Mouse (Mus musculus): ENCODE measurements at regions not wholly inside any gene's neighbourhood (a gene's known extent, or its start where the extent isn't known, plus 50 kb on each side); places are given as distances from the start of the nearest gene placed in this dataset.

GRCm38 (mm10) chr2:166234579-166235212 is 79.2 kb upstream of the Sulf2 start:
- DNase-seq (ENCODE audit: low spot score), result no peak

DNA sequence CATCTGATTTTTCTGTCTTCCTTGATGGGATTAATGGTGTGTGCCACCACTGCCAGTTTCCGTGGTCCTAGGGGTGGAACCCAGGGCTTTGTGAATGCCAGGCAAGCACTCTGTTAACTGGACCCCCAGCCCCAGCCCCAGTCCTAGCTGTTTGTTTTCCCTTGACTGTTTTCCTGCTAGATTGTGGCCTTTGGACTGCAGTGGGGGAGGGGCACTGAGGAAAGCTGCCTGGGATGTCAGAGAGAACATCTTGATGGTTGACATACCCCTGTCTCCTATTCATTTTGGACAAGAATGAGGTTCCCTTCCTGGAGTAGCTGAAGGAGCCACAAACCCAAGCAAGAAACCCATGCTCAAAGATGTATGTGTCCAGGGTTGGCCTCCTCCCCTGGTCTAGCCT is 77.8 kb upstream of the Sulf2 start:
- no peak for DNase-seq (ENCODE audit: low spot score)

DNA sequence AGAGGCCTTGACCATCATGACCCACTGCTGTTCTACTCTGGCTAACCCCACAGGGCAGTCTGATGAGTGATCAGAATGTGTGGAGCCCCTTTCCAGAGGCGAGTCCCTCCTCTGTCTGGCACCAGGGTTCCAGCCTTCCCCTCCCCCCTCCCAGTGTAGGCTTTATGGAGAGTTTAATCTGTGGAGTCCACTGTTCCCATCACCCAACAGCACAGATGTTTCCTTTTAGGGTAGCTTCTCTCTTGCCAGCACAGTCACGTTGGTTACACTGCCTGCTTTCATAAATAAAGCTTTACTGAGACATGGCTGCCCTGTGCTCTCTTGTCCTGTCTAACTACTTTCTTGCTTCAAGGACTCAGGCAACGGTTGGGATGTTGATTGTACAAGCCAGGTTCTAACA is 76.9 kb upstream of the Sulf2 start:
- DNase-seq (ENCODE audit: low spot score), result no peak

GRCm38 (mm10) chr2:166230617-166231016 is 75.2 kb upstream of the Sulf2 start:
- no peak for DNase-seq (ENCODE audit: low spot score)

DNA sequence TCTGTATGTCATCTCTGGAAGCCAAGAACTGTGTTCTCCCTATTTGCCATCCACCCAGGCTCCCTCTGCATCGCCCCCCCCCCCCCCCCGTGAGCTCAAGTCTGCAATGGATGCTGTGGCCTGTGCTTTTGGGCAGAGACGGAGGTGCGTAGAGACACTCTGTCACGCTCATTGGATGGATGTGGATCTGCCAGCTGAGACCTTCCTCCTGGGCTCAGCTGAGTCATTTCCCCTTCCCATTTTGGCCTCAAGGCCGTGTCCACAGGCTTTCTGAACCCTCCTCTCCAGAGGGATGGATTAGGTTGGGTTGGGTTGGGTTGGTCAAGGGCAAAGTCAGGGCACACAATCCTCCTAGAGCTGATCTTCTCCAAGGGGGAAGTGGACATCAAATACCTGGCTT is 72.9 kb upstream of the Sulf2 start:
- no peak for DNase-seq (ENCODE audit: low spot score)

GRCm38 (mm10) chr2:166227496-166227895 is 72.0 kb upstream of the Sulf2 start:
- no peak for DNase-seq (ENCODE audit: low spot score)

DNA sequence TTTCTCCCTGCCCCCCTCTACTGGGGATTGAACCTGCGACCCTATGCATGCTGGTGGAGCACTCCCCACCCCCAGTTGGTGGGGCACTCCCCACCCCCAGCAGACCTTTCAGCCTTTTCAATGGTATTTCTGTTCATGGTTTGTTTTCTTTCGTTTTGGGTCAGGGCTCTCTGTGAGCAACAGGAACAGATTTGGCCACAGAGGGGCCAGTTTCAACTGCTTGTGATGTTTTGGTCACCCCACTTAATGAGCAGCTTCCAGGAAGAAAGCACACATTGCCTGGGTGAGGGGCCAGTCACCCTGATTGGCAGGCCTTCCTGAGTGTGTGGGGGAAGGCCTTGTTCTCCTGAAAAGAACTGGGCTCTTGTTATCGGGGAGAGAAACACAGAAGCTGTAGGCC is 71.5 kb upstream of the Sulf2 start:
- no peak for DNase-seq (ENCODE audit: low spot score)

DNA sequence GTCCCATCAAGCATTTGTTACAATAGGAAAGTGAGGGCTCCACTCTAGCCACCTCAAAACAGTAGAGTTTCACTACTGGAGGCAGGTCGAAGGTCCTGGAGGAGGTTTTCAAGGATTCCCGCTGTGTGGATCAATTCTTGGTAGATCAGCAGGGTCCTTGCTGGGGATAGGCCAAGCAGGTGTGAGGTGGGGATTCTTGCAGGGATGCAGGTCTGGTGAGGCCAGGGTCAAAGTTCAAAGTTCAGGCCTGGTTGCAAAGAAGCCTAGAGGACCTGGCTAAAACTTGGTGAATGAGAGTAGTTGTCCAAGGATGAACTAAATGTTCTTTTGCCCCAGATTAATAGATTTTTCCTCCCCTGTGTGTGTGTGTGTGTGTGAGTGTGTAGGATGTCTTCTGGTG is 70.9 kb upstream of the Sulf2 start:
- no peak for DNase-seq (ENCODE audit: low spot score)

DNA sequence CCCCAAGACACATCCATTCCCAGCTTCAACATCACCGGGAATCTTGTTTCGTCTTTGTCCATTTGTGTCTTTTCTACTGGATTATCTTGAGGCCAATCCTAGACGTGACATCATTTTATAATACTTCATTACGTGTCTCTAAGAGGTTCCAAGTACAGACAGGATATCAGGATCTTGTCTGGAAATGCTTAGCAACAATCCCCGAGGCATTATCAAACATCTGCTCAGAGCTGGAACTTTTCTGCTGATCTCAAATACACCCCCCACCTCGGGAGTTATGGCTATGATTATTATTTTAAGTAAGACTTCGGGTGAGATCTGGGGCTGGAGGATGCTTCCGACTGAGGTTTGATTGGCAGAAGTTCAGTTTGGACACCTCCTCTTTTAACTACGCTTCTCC is 69.9 kb upstream of the Sulf2 start:
- no peak for DNase-seq (ENCODE audit: low spot score)

DNA sequence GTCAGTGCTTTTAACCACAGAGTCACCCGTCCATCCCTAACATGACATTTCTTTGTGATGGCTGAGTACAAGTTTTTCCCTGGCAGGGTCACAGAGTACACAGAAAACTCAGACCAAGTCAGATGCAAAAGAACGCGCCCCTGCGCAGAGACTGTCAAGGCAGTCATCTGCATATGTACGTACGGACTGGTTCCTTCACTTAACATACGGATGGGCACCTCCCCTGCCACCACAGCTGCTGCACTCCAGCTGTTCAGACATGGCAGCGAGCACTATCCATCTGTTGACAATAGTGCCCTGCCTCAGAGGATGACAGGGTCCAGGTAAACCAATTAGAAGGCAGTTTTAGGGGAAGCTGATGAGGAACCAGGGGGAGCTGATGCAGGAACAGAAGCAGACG is 63.3 kb upstream of the Sulf2 start:
- DNase-seq (ENCODE audit: low spot score), result no peak

DNA sequence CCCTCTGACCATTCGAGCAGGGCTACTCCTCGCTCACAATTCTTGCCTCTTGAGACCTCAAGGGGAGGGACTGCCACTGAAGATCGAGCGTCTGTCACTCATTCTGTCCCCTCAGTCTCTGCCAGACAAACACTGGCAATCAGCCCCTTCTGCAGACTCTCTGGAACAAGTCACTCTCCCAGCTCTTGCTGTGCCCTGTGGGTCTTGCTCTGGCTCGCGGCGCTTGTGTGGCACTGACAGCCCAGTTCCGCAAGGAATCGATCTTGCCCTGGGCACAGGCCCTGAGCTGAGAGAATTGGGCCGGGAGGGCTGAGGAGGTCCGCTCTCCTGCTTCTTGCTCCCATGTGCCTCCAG is 61.0 kb upstream of the Sulf2 start:
- no peak for DNase-seq (ENCODE audit: low spot score)

- DNase-seq (ENCODE audit: low spot score), result no peak
These were observed 60.4 kb upstream of the Sulf2 start for GRCm38 (mm10) chr2:166215610-166216511.

- no peak for DNase-seq (ENCODE audit: low spot score)
These were observed 59.7 kb upstream of the Sulf2 start for GRCm38 (mm10) chr2:166215191-166215590.

- no peak for DNase-seq (ENCODE audit: low spot score)
These were observed 51.7 kb upstream of the Sulf2 start for GRCm38 (mm10) chr2:166207145-166207508.

- DNase-seq (ENCODE audit: low spot score), result no peak
These were observed 51.1 kb upstream of the Sulf2 start for GRCm38 (mm10) chr2:166206396-166207144.

All from ovary, postnatal 36 days (tissue).